Mouse (Mus musculus) lung, postnatal 0 days (tissue): ENCODE results near the gene Olfr1166.
"Not testable (repeated sequence)": the region's sequence is repeated elsewhere in the genome, so short reads cannot be mapped to it uniquely, and the experiment has no call there.

ENCODE experiments used
- CTCF ChIP-seq: IDR thresholded peaks from 2 replicates; pipeline ENCODE4 v1.5.1; 2016; ENCODE audit warnings: antibody characterized with exemption, mild to moderate bottlenecking
- EP300 ChIP-seq: IDR thresholded peaks from 2 replicates; pipeline ENCODE4 v1.6.1; 2016; ENCODE audit warnings: antibody characterized with exemption, mild to moderate bottlenecking, control low read depth

- not testable (repeated sequence) for TF ChIP-seq EP300, CTCF
Observed at GRCm38 (mm10) chr2:88155093-88155492, 27.0 kb upstream of the Olfr1166 start, which contains the start of gene Olfr1167.
